Mouse (Mus musculus): ENCODE measurements at regions not wholly inside any gene's neighbourhood (a gene's known extent, or its start where the extent isn't known, plus 50 kb on each side); places are given as distances from the start of the nearest gene placed in this dataset.

DNA sequence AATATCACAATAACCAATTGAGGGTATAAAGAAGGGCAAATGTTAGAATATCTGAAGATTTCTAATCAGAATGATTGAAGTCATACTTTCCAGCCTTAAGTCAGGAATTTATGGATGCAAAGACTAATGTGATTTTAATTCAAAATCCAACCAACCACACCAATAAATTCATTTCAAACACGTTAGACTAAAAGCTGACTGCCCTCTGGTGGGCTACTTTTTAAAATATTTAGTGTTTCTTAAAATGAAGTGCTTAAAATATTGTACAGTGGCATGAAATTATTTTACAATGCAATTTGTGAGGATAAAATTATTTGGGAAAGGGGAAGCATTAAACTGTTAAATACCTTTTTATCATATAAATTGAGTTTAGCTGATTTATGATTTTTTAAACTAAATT lies 154.4 kb upstream of the Sp4 start:
- ATAC-seq (replicated peaks; ENCODE audit: low FRiP score, poor library complexity, severe bottlenecking): no peak

DNA sequence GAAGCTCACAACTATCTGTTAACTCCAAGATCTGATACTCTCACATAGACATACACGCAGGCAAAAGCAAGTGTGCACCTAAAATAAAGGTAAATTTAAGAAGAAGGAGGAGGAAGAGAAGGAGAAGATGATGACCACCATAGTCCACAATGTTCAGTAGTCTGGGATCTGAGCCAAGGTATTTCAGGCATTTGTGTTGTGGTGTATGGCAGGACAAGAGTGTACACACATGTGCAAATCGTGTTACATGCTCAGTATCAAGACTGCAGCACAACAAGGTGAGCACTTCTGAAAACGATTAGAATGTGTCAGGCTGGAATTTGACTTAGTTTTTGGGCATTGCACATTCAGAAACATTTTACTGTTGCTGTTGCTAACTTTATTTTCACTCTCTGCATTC lies 138.4 kb upstream of the Sp4 start:
- no peak for ATAC-seq (replicated peaks; ENCODE audit: low FRiP score, poor library complexity, severe bottlenecking)

DNA sequence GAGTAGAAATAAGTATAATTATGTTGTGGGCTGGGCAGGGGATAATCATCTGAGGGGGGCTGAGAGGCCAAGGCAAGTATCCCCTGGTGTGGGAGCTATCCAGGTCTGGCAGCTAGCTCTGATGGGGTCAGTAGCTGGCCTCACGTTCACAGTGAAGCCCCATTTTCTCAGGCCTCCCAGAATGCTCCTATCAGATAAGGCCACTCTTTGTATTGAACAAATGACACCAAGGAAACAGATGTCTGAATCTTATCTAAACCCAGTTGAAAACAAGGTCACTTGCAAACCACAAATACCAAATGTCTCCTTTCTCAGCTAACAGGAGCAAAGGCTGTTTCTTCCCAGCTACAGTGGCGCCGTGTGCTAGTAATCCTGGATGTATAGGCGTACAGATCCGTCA lies 137.6 kb upstream of the Sp4 start:
- ATAC-seq (replicated peaks; ENCODE audit: low FRiP score, poor library complexity, severe bottlenecking): no peak

DNA sequence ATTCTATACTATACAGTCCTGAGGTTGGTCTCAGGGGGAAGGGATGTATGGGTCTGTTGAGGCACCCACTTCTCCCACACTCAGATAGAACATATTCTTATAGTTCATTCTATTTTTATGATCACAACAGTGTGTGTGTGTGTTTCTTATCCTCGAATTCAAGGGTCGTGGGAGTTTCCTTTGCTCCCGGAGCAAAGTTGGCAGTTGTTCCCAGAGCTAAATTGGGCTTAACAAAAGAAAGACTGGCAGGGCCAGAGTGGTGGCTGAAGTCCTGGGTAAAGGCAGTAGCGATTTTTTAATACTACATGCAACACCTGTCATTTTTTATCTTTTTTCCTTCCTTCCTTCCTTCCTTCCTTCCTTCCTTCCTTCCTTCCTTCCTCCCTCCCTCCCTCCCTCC lies 131.5 kb upstream of the Sp4 start:
- no peak for ATAC-seq (replicated peaks; ENCODE audit: low FRiP score, poor library complexity, severe bottlenecking)

DNA sequence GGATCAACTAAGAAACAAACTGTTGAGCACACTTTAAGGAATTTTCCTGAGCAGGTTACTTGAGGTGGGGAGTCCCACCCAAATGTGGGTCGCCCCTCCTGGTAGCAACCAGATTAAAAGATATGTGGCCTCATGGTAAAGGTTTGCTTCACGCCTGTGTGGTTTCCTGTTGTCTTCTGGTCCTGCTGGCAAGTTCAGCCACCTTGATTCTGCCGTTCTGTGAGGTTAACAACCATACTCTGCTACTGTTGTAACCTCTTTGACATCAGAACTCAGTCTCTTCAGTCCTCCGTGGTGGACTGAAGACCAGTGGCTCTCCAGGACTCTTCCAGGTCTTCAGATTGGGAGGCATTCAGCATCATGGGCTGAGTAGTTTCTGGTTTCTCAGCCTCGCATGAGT lies 127.1 kb upstream of the Sp4 start:
- no peak for ATAC-seq (replicated peaks; ENCODE audit: low FRiP score, poor library complexity, severe bottlenecking)

DNA sequence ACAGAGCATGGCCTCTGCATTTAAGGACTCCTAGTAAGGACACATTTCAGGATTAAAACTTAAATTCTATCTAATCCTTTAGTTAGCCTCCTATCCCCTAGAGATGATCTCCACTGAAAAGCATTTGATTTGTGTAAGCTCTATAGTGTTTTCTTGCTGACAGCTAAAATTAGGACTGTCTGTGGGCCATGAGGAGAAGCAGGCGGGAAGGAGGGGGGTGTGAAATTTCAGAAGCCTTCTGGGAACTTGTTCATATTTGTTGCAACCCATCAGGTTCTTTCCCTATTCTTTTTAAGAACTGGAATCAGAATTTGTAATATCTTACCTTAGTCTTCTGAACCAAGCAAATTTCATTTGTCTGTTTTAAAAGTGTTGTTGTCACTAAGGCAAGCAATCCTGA lies 114.7 kb upstream of the Sp4 start:
- ATAC-seq (replicated peaks; ENCODE audit: low FRiP score, poor library complexity, severe bottlenecking): no peak

DNA sequence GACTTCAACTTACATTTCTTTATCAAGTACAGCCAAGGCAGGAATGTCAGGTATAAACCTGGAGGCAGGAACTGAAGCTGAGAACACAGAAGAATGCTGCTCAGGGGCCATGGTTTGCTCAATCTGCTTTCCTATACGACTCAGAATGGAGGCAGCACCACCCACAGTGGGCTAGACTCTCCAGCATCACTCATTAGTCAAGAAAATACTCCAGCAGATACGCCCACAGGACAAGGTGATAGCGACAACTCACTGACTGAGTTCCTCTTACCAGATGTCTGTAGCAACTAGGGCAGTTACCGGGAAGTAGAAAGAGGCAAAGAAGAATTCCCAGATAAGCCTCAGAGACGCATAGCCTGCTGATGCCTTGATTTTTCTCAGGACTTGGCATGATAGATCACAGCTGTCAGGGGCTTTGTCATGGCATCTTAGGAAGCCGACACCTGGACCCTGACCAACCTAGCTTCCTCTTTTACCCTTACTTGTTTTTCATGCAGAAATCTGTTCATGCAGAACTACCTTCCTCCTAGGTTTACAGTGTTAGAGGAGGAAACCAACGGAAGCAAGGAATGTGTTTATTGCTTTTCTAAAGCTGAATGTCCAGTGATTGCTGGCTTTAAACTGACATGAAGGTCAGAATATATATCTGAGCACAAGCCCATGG lies 110.7 kb upstream of the Sp4 start:
- no peak for ATAC-seq (replicated peaks; ENCODE audit: low FRiP score, poor library complexity, severe bottlenecking)

DNA sequence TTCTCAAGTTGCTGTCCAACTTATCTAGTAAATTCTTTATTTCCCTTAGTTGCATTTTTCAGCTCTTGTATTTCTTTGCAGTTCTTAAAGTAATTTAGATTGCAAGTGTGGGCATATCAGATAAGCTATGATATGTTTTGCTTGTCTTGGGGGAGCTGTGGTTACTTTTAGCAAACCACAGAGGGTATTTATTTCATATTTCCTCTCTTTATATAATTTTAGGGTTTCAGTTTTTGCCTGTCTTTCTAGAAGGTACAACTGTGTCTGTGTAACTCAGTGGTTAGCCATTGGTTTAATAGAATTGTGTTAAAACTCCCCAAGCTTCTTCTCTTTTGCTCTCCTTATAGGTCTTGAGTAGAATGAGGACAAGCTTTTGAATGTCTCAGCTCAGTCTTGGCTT lies 109.7 kb upstream of the Sp4 start:
- no peak for ATAC-seq (replicated peaks; ENCODE audit: low FRiP score, poor library complexity, severe bottlenecking)

DNA sequence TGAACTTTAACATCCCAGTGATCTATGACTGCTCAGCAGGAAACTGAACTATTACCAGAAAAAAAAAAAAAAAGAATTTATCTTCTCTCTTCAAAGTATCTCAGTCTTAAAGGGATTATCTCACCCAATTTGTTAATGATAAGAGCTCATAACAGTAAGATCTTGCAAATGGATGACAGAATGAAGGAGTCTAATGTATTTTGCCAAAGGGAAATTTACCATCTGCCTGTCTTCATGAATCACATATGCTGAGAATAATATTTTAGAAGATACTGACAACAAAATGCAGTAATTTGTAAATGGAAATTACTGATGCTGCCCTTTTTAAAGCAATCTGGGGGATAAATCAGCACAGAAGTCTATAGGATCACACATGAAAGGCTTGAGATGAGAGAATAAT lies 103.9 kb upstream of the Sp4 start:
- ATAC-seq (replicated peaks; ENCODE audit: low FRiP score, poor library complexity, severe bottlenecking): no peak

DNA sequence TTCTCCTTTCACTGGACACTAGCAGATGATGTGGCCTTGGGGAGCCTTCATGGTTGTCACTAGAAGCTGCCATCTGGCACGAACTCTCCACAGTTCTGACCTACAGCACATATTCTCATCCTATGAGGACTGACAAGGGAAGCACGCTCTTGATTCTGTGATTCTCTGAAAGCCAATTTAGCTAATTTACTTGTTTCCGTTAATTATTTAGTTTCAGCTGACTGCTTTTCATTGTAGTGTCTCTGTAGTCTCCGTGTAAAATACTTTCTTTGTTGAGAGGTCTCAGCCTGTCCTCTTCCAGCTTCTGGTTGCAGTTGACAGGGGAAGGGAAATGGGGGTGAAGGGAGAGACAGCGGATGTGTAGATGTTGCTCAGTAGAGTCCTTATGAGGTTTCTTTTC lies 102.9 kb upstream of the Sp4 start:
- no peak for ATAC-seq (replicated peaks; ENCODE audit: low FRiP score, poor library complexity, severe bottlenecking)

DNA sequence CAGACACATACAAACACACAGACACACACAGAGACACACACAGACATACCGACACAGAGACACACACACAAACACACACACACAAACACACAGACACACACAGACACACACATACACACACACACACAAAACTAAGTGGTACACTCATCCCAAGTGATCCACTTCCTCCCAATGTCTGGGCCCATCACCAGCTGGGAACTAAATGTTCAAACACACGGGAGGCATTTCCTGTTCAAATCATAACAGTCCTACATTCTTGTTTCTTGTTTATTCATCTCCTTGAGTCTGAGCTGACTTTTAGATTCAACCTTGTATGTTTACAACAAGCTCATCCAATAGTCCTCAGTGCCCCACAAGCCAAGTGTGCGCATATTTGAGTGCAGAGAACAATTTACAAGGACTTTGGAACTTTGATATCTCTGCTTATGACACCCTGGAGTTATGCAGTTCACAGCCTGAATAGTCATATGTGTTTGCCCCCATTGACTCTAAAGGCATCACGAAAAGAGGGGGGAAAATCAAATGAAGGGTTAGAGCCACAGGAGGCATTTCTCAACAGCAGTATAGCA lies 102.4 kb upstream of the Sp4 start:
- ATAC-seq (replicated peaks; ENCODE audit: low FRiP score, poor library complexity, severe bottlenecking): no peak

DNA sequence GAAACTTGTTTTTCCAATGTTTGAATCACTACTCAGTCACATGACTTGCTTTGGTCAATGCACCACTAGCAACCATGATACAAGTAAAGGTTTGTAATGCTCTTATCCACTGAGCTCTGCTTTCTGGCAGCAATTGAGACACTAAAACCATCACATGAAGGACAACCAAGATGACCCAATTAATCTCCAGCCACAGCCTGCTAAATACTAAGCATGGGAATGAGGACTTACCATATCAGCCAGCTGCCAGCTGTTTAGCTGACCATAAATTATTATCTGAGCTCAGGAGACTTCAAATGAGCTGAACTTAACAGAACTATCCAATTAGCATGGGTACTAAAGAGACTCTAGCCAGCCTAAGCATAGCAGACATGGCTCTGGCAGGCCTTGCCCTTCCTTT lies 100.1 kb upstream of the Sp4 start:
- ATAC-seq (replicated peaks; ENCODE audit: low FRiP score, poor library complexity, severe bottlenecking): no peak

DNA sequence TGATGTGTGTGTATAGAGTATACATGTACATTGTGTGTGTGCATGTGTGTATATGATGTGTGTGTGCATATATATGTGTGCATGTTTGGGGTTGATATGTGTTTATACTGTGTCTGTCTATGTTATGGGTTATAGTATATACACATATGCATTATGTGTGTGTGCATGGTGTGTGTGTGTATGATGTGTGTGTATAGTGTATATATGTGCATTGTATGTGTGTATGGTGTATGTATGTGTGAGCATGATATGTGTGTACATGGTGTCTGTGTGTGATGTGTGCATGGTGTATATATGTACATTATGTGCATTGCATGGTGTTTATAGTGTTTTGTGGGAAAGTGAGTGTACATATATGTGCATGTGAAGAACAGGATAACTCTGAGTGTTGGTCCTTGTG lies 90.4 kb upstream of the Sp4 start:
- no peak for ATAC-seq (replicated peaks; ENCODE audit: low FRiP score, poor library complexity, severe bottlenecking)

DNA sequence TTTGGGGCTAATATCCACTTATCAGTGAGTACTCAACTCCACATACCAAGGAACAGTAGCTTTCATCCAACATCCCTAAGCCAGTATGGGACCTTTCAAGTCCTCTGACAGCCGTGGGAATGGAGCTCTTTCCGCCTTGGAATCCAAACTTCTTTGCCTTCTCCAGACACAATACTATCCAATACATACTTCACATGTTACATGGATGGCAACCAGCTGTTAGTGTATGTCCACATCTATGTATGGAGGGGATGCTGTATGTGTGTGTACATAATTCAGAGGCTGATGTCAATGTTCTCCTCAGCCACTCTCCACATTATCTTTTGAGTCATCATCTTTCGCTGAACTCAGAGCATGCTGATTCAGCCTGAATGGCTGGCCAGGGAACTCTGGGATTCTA lies 79.8 kb upstream of the Sp4 start:
- no peak for ATAC-seq (replicated peaks; ENCODE audit: low FRiP score, poor library complexity, severe bottlenecking)

DNA sequence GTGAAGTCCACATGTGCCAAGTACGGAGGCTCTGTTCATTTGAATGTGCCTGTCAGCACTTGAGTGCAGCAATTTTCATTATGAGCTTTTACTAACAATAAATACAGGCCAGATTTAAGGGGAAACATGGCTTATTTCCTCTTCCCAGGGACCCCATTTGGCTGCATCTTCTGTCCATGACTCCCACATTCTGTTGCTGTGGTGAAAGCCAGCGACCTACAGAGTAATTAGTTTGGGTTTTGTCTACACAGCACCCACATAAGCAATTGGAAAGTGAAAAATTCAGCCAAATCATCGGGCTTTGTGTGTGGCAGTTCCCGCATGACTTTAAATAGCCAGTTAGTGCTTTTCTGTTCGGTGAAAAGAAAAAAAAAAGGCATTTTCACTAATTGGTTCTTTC lies 76.7 kb upstream of the Sp4 start:
- no peak for ATAC-seq (replicated peaks; ENCODE audit: low FRiP score, poor library complexity, severe bottlenecking)

DNA sequence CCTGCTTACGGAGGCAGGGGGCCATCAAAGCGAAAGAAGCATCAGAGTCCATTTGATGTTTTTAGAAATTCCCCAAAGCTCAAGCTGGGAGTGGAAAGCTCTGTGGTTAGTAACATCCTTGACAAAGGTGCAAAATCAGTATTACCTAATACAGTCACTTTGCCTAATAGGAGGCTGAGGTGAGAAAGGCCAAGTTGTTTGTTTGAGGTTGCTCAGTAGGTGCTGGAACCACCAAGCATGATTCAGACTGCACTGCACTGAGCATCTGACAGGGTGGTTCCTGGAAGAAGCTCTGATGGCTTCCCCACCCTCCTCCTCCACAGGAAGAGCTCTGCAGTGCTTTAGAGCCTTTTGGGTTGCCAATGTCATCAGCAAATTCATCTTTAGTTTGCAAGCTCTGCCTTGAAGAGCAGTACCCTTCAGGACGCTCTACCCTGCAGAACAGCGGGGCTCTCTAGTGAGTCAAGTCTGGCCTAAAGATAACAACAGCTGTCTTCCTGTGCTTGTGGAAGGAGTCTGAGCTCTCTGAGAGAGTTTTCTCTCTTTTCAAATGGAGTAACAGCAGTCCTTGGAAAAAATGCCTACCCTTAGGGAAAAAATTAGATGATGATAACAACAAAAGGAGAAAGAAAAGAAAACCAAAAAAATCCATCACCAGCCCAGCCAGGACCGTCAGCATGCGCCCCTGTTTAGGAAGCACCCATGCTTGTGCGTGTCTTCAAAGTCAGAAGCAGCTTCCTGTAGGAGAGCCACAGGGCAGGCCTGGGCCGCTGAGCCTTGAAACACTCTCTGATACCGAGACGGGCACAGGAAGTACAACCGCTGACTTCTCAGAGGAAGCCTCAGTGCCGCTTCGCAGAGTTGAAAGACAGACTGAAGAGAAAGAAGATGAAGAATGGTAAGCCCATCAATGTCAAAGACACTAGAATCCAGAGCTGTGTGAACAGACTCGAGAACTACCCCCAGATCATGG lies 75.6 kb upstream of the Sp4 start:
- ATAC-seq (replicated peaks; ENCODE audit: low FRiP score, poor library complexity, severe bottlenecking): no peak

DNA sequence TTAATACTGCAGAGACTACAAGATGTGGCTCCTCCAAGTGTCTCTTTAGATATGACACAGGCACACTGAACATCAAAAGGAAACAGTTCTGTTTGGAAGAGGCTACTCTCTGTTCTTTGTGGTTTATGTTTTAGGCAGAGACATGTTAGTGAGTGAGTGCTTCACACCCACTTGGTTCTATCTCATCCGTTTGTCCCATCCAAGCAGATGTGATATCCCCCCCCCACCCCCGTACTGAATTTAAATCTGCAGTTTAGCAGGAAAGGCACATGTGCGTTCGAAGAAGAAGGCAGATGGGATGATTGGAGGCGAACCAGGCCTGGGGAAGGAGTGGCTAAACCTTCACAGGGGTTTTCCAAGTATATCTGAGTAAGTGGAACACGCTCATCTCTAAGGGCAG lies 72.0 kb upstream of the Sp4 start:
- no peak for ATAC-seq (replicated peaks; ENCODE audit: low FRiP score, poor library complexity, severe bottlenecking)

DNA sequence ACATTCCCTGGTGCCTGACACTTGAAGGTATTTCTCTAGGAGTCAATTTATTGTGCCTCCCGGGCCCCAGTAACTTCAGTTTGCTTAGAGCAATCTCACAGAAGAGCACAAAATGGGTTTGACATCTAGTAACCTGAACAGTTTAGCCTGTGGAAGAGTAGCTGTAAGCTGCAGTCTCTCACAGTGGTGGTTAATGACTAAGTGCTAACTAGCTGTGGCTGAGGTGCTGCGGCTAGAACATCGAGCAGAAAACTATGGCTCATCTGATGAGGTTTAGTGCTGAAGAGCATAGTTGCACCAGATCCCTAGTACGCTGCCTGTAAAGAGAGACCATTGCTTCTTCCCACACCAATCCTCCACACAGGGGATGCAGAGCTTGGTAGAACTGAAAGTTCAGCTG lies 70.7 kb upstream of the Sp4 start:
- no peak for ATAC-seq (replicated peaks; ENCODE audit: low FRiP score, poor library complexity, severe bottlenecking)

DNA sequence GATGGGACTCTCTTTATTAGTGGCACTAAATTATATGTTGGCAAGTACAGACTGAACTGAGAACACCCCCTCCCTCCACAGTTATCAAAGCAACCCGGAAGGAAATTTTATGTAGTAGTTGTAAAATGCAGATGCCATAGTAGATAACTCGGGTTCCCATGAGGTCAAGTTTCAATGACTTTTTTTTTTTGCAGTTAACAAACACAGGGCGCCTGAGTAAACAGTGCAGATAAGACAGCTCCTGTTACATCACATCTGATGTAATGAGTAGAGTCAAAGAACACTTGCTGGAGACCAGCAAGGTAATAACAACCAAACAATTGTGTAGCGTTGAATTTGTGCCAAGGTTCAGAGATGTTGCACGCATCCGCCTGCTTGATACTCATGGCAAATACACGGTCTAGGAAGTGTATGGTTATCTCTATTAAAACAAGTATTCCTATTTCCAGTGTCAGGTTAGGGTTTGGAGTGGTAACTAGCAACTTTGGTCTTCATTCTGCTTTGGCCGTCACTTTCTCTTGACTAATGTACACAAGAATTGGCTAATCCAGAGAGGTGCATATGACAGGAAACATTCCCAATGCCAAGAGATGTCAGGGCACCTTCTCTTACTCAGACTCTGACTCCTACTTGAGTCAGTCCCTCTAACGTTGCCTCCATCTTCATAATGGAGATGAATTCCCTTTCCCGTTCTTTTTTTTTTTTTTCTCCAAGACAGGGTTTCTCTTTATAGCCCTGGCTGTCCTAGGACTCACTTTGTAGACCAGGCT lies 66.3 kb upstream of the Sp4 start:
- no peak for ATAC-seq (replicated peaks; ENCODE audit: low FRiP score, poor library complexity, severe bottlenecking)

DNA sequence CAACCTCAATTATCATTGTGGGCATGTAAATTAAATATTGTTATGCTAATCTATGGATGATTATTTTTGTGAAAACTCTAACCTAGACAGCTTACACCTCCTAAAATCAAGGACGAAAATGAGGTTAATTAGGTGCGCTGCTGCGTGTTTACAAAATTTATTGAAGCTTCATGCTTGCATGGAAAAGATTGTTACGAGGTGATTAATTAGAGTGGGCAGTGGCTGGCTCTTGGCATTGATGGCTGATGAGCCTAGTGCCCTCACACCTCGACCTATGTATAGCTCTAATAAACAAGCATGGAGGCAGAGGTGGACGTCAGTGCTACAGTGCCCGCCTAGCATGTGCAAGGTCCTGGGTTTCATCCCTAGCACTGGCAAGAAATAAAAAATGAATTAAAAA lies 51.6 kb upstream of the Sp4 start:
- no peak for ATAC-seq (replicated peaks; ENCODE audit: low FRiP score, poor library complexity, severe bottlenecking)

DNA sequence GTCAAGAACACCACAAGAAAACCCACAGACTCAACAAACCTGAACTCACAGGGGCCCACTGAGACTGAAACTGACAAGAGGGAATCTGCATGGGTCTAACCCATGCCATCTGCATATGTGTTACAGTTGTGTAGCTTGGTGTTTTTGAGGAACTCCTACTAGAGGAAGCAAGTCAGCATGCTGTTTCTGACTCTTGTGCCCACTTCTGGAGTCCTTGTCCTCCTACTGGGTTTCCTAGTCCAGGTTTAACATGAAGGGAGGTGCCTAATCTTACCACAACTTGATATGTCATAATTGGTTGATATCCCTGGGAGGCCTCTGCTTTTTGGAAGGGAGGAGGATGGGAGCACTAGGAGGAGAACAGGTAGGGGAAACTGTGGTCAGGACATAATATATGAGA lies 50.2 kb upstream of the Sp4 start:
- no peak for ATAC-seq (replicated peaks; ENCODE audit: low FRiP score, poor library complexity, severe bottlenecking)

Data from erythroid progenitor cell, adult 5-6 weeks (primary cell).